Mouse (Mus musculus) embryonic facial prominence, embryonic 11.5 days (tissue): ENCODE measurements around the gene Syn3. TPM values are rescaled to one million over a fixed set of nuclear protein-coding genes. Genes with fewer than 3 reads are reported as not detected.

Experiments used
- ATAC-seq: fragments of 200-750 bp; cut with Nextera tagmentation; replicated peaks from 2 replicates; pipeline ENCODE4 v1.8.0; 2017; ENCODE audit warnings: low read depth; ENCODE audit not compliant: insufficient number of reproducible peaks, low FRiP score, low TSS enrichment
- DNase-seq: peaks from one replicate; pipeline ENCODE4 v3.0.0-alpha.2; 2015; ENCODE audit warnings: low spot score
- H3K27ac ChIP-seq: fragments of 300-500 bp; sonication (generic); replicated peaks from 2 replicates; pipeline ENCODE4 v1.5.1; 2014; ENCODE audit warnings: mild to moderate bottlenecking, low read depth, low read length, control low read depth
- H3K27me3 ChIP-seq: fragments of 300-500 bp; sonication (generic); 2 replicates; pipeline ENCODE4 v1.6.1; 2014; ENCODE audit warnings: mild to moderate bottlenecking, low read length, moderate library complexity, mixed read lengths; ENCODE audit not compliant: control insufficient read depth, insufficient read depth
- H3K36me3 ChIP-seq: fragments of 300-500 bp; sonication (generic); replicated peaks from 2 replicates; pipeline ENCODE4 v1.6.1; 2014; ENCODE audit warnings: low read depth, mild to moderate bottlenecking, low read length, moderate library complexity, mixed read lengths; ENCODE audit not compliant: control insufficient read depth, insufficient read depth
- H3K4me1 ChIP-seq: fragments of 300-500 bp; sonication (generic); 2 replicates; pipeline ENCODE4 v1.6.1; 2014; ENCODE audit warnings: low read length, mixed read lengths; ENCODE audit not compliant: control insufficient read depth, insufficient read depth
- H3K4me2 ChIP-seq: fragments of 300-500 bp; sonication (generic); 2 replicates; pipeline ENCODE4 v1.6.1; 2014; ENCODE audit warnings: low read depth, mild to moderate bottlenecking, control low read depth, low read length, moderate library complexity
- H3K4me3 ChIP-seq: fragments of 300-500 bp; sonication (generic); 2 replicates; pipeline ENCODE4 v1.5.1; 2014; ENCODE audit warnings: low read depth, low read length, control low read depth
- H3K9ac ChIP-seq: fragments of 300-500 bp; sonication (generic); replicated peaks from 2 replicates; pipeline ENCODE4 v1.6.1; 2014; ENCODE audit warnings: mild to moderate bottlenecking, control low read depth, low read length
- H3K9me3 ChIP-seq: fragments of 300-500 bp; sonication (generic); replicated peaks from 2 replicates; pipeline ENCODE4 v1.6.1; 2016; ENCODE audit warnings: mild to moderate bottlenecking, low read length, inconsistent platforms, mixed read lengths; ENCODE audit not compliant: control insufficient read depth
- WGBS: fragments of 180-500 bp; shearing (Covaris S2); extraction: QIAGEN DNeasy Blood & Tissue Kit; methylation state at CpG from one replicate; pipeline ENCODE4 v1.1.7; 2014; 5-methylcytosine and 5-hydroxymethylcytosine counted together
- polyA plus RNA-seq: library from polyadenylated mRNA; unstranded; fragments of >200 nt; fragmentation: Nextera tagmentation; extraction: Ambion mirVana; gene quantifications from 2 replicates; pipeline ENCODE4 v1.2.1, GENCODE M21; 2014

Gene Syn3
- polyA plus RNA-seq, 1 experiment from 2014 or later, result 3.1 TPM

GRCm38 (mm10) chr10:86017781-86018180, 480.9 kb downstream of the Syn3 start:
- no peaks in the 10 kb centered on the region for H3K4me1 ChIP-seq
- no peak overlapping the region for H3K4me3 ChIP-seq
- no peaks in the 10 kb centered on the region for H3K9me3 ChIP-seq
- H3K36me3 ChIP-seq, result no peaks in the 10 kb centered on the region
- H3K27ac ChIP-seq, result no peak overlapping the region
- 86% methylated on average over 7 of the region's 7 CpGs for WGBS
- ATAC-seq (no peak), DNase-seq (no peak)
- H3K27me3 ChIP-seq, result no peaks in the 10 kb centered on the region
- H3K4me2 ChIP-seq, result no peak overlapping the region
- H3K9ac ChIP-seq, result no peak overlapping the region

GRCm38 (mm10) chr10:86011781-86012180, 486.9 kb downstream of the Syn3 start, which contains the start of gene Bpifc:
Bpifc (minus strand) TSS chr10:86011895.
- H3K27ac ChIP-seq, result no peak within 1 kb of the TSS
- no peak within 1 kb of the TSS for H3K4me2 ChIP-seq
- H3K27me3 ChIP-seq, result no peaks in the 10 kb centered on the region
- H3K36me3 ChIP-seq, result no peaks in the 10 kb centered on the region
- H3K9ac ChIP-seq, result no peak within 1 kb of the TSS
- WGBS, result 88% methylated on average over 2 of the region's 2 CpGs
- ATAC-seq (no peak), DNase-seq (no peak)
- no peaks in the 10 kb centered on the region for H3K9me3 ChIP-seq
- no peak within 1 kb of the TSS for H3K4me3 ChIP-seq
- no peaks in the 10 kb centered on the region for H3K4me1 ChIP-seq

- Histone ChIP-seq H3K4me1 (no peaks in the 10 kb centered on the region), H3K27ac (no peak overlapping the region), H3K27me3 (no peaks in the 10 kb centered on the region), H3K36me3 (no peaks in the 10 kb centered on the region), H3K9me3 (no peaks in the 10 kb centered on the region), H3K9ac (no peak overlapping the region), H3K4me2 (no peak overlapping the region), H3K4me3 (no peak overlapping the region)
- WGBS, result 88% methylated on average over 2 of the region's 2 CpGs
- ATAC-seq (no peak), DNase-seq (no peak)
These were observed 487.5 kb downstream of the Syn3 start for GRCm38 (mm10) chr10:86011172-86011571.

- WGBS, result 62% methylated on average over 6 of the region's 6 CpGs
These were observed 488.1 kb downstream of the Syn3 start for GRCm38 (mm10) chr10:86010636-86011035.

GRCm38 (mm10) chr10:86009688-86010087, 489.0 kb downstream of the Syn3 start:
- Histone ChIP-seq H3K4me2 (no peak overlapping the region), H3K27me3 (no peaks in the 10 kb centered on the region), H3K9me3 (no peaks in the 10 kb centered on the region), H3K36me3 (no peaks in the 10 kb centered on the region), H3K9ac (no peak overlapping the region), H3K27ac (no peak overlapping the region), H3K4me3 (no peak overlapping the region), H3K4me1 (no peaks in the 10 kb centered on the region)
- no peak for ATAC-seq
- 91% methylated on average over 2 of the region's 2 CpGs for WGBS
- no peak for DNase-seq

More at GRCm38 (mm10) chr10:86010636-86011035, 488.1 kb downstream of the Syn3 start:
- no peak overlapping the region for H3K4me2 ChIP-seq
- no peak overlapping the region for H3K9ac ChIP-seq
- H3K4me1 ChIP-seq, result no peaks in the 10 kb centered on the region
- no peaks in the 10 kb centered on the region for H3K36me3 ChIP-seq
- DNase-seq (no peak), ATAC-seq (no peak)
- H3K27me3 ChIP-seq, result no peaks in the 10 kb centered on the region
- H3K9me3 ChIP-seq, result no peaks in the 10 kb centered on the region
- H3K27ac ChIP-seq, result no peak overlapping the region
- no peak overlapping the region for H3K4me3 ChIP-seq

- Histone ChIP-seq H3K27me3 (no peaks in the 10 kb centered on the region), H3K4me2 (no peak overlapping the region), H3K4me1 (no peaks in the 10 kb centered on the region), H3K27ac (no peak overlapping the region), H3K9me3 (no peaks in the 10 kb centered on the region), H3K36me3 (no peaks in the 10 kb centered on the region), H3K9ac (no peak overlapping the region), H3K4me3 (no peak overlapping the region)
- ATAC-seq (no peak), DNase-seq (no peak)
- 80% methylated on average over 5 of the region's 5 CpGs for WGBS
These were observed 492.2 kb downstream of the Syn3 start for GRCm38 (mm10) chr10:86006455-86006854.

Other genes with a start within 250 kb of the Syn3 start
- 39.7 and 40.0 TPM in 2 replicates for gene Timp3, start 198.5 kb downstream of the Syn3 start, polyA plus RNA-seq
- 577 and 673 TPM in 2 replicates for gene Hsp90b1, start 206.6 kb upstream of the Syn3 start, polyA plus RNA-seq
- 1.6 and 2.0 TPM in 2 replicates for gene Ttc41, start 206.9 kb upstream of the Syn3 start, polyA plus RNA-seq